Mouse (Mus musculus) thymus, adult 2 months (tissue): ENCODE data around the gene Wipf3.

Experiments
- CTCF ChIP-seq: fragments of 200-500 bp; IDR thresholded peaks from 2 replicates; pipeline ENCODE4 v1.5.1; 2012; ENCODE audit warnings: mild to moderate bottlenecking, control low read depth, low read length, moderate library complexity, borderline replicate concordance; ENCODE audit not compliant: control insufficient read depth, poor library complexity, insufficient read depth; ENCODE audit errors: extremely low read depth
- POLR2A ChIP-seq: fragments of 200-500 bp; IDR thresholded peaks from 2 replicates; pipeline ENCODE4 v1.6.1; 2012; ENCODE audit warnings: mild to moderate bottlenecking, low read length, control low read depth, moderate library complexity; ENCODE audit not compliant: control insufficient read depth, poor library complexity, insufficient read depth; ENCODE audit errors: extremely low read depth

GRCm38 (mm10) chr6:54535485-54535884 is 106.1 kb downstream of the Wipf3 start:
- TF ChIP-seq CTCF, result no peak
- TF ChIP-seq POLR2A, result no peak
